Mouse (Mus musculus): ENCODE results near the gene Pde3b.

GRCm38 (mm10) chr7:114562531-114563241, 147.6 kb downstream of the Pde3b start, which contains the start of gene Cyp2r1:
- TF ChIP-seq CTCF (IDR thresholded peaks at IDR 0.05; ENCODE audit: extremely low read depth, insufficient read depth, insufficient read length, insufficient replicate concordance) = 0 out of 2 replicates have a peak, but pooled peaks have one; percentile 5
- peak; percentile 41 for TF ChIP-seq POLR2A (IDR thresholded peaks at IDR 0.05; ENCODE audit: low read depth, low read length)
